Mouse (Mus musculus): ENCODE measurements around the gene Zfp710. TPM values are rescaled to one million over a fixed set of nuclear protein-coding genes. Genes with fewer than 3 reads are reported as not detected.

Zfp710 gene
- total and polyA plus RNA-seq, 3 experiments, result 14.8 to 19.1 TPM; not detected in 1

- Histone ChIP-seq H3K9ac (ENCODE audit: control insufficient read depth, low read depth, low read length, poor library complexity, severe bottlenecking) (peak overlapping the region; percentile 50), H3K9me3 (replicated peaks; ENCODE audit: insufficient read depth, low read length) (no peaks in the 10 kb centered on the region), H3K27me3 (ENCODE audit: control insufficient read depth in 1 of 2, insufficient read depth in 2 of 2, low read length in 2 of 2) (no peaks in the 10 kb centered on the region), H3K4me1 (ENCODE audit: control insufficient read depth in 1 of 2, insufficient read depth in 2 of 2, low read length in 2 of 2) (peaks cover 9 to 18% of the 10 kb centered on the region in 2 experiments; a peak in 3 of 4 replicates), H3K36me3 (ENCODE audit: control insufficient read depth in 1 of 2, insufficient read depth in 2 of 2, low read length in 2 of 2) (peaks cover 0 to 16% of the 10 kb centered on the region in 2 experiments; a peak in 2 of 4 replicates), H3K79me2 (ENCODE audit: control insufficient read depth, insufficient read depth, low read length, poor library complexity) (no peaks in the 10 kb centered on the region; the same call in 1 of the 2 replicates), H3K27ac (ENCODE audit: control insufficient read depth, low read depth, low read length) (peak overlapping the region; percentile 55), H3K4me3 (ENCODE audit: control insufficient read depth in 1 of 2, insufficient read depth in 1 of 2, low read depth in 2 of 2, low read length in 2 of 2) (no peak overlapping the region)
- DNase-seq (ENCODE audit: low read depth, low spot score), result peak; percentile 72
- TF ChIP-seq USF1 (IDR thresholded peaks at IDR 0.05; ENCODE audit: low read depth, low read length) (peak; percentile 51; the same call in 1 of the 2 replicates), CHD2 (IDR thresholded peaks at IDR 0.05; ENCODE audit: low read length) (no peak), RAD21 (IDR thresholded peaks at IDR 0.05; ENCODE audit: low read depth, low read length) (no peak), NRF1 (IDR thresholded peaks at IDR 0.05; ENCODE audit: insufficient read depth, low read depth, low read length, poor library complexity, severe bottlenecking) (no peak), SIN3A (IDR thresholded peaks at IDR 0.05; ENCODE audit: low read length) (0 out of 2 replicates have a peak, but pooled peaks have one; percentile 23), HCFC1 (IDR thresholded peaks at IDR 0.05; ENCODE audit: low read depth, low read length) (no peak), CTCF (IDR thresholded peaks at IDR 0.05 in 2 of 3, conservative IDR thresholded peaks at IDR 0.05 in 1 of 3; ENCODE audit: control insufficient read depth in 1 of 3, insufficient read depth in 1 of 3, low read depth in 2 of 3, low read length in 3 of 3, poor library complexity in 1 of 3, severe bottlenecking in 1 of 3) (no peak), TCF12 (IDR thresholded peaks at IDR 0.05; ENCODE audit: low read depth, low read length) (no peak), MAFK (IDR thresholded peaks at IDR 0.05; ENCODE audit: borderline replicate concordance, low read depth, low read length) (no peak), TBP (IDR thresholded peaks at IDR 0.05; ENCODE audit: low read depth, low read length) (no peak), MXI1 (IDR thresholded peaks at IDR 0.05; ENCODE audit: low read depth, low read length) (no peak), KAT2A (conservative IDR thresholded peaks at IDR 0.05; ENCODE audit: low read depth, low read length) (no peak), MAZ (IDR thresholded peaks at IDR 0.05; ENCODE audit: low read depth, low read length) (no peak), UBTF (IDR thresholded peaks at IDR 0.05; ENCODE audit: borderline replicate concordance, insufficient read depth, low read depth, low read length) (no peak), CHD1 (IDR thresholded peaks at IDR 0.05; ENCODE audit: low read depth, low read length) (no peak), BHLHE40 (IDR thresholded peaks at IDR 0.05; ENCODE audit: borderline replicate concordance, low read depth, low read length) (no peak), POLR2A (IDR thresholded peaks at IDR 0.05; ENCODE audit: control insufficient read depth in 1 of 2, insufficient read depth in 1 of 2, low read depth in 1 of 2, low read length in 2 of 2, poor library complexity in 1 of 2) (peak in 1 of 2 experiments; percentile 35; a peak in 1 of 4 replicates), NELFE (IDR thresholded peaks at IDR 0.05; ENCODE audit: low read depth, low read length) (no peak), MYC (IDR thresholded peaks at IDR 0.05; ENCODE audit: low read depth, low read length) (no peak), ZC3H11A (IDR thresholded peaks at IDR 0.05; ENCODE audit: low read depth, low read length) (no peak), MAX (IDR thresholded peaks at IDR 0.05; ENCODE audit: low read length) (no peak), E2F4 (IDR thresholded peaks at IDR 0.05; ENCODE audit: borderline replicate concordance, low read depth, low read length) (no peak), POLR2AphosphoS2 (IDR thresholded peaks at IDR 0.05; ENCODE audit: low read length) (no peak), JUND (IDR thresholded peaks at IDR 0.05; ENCODE audit: low read depth, low read length) (no peak), GATA1 (IDR thresholded peaks at IDR 0.05; ENCODE audit: low read depth, low read length) (no peak), TAL1 (IDR thresholded peaks at IDR 0.05; ENCODE audit: low read length) (no peak), MYB (IDR thresholded peaks at IDR 0.05; ENCODE audit: low read depth, low read length) (no peak), ELF1 (IDR thresholded peaks at IDR 0.05; ENCODE audit: low read depth, low read length) (0 out of 2 replicates have a peak, but pooled peaks have one; percentile 37)
Observed at GRCm38 (mm10) chr7:80057002-80057691, 32.5 kb downstream of the Zfp710 start.

All from MEL (cell line).